Mouse (Mus musculus): ENCODE measurements around the gene Atp23.

Gene Atp23

GRCm38 (mm10) chr10:126900821-126901487 lies at the start of gene Atp23:
Gene Atp23, minus strand, starts transcription at chr10:126901355.
- peak; percentile 91 to 93 for DNase-seq

- DNase-seq: no peak
Observed at GRCm38 (mm10) chr10:126950572-126950971, 49.4 kb upstream of the Atp23 start.

- no peak for DNase-seq
Observed at GRCm38 (mm10) chr10:126949824-126950223, 48.7 kb upstream of the Atp23 start.

- no peak for DNase-seq
Observed at GRCm38 (mm10) chr10:126945531-126945930, 44.4 kb upstream of the Atp23 start.

GRCm38 (mm10) chr10:126940949-126941348 lies 39.8 kb upstream of the Atp23 start:
- no peak for DNase-seq

- no peak for DNase-seq
Observed at GRCm38 (mm10) chr10:126935556-126936381, 34.6 kb upstream of the Atp23 start.

GRCm38 (mm10) chr10:126935121-126935520 lies 34.0 kb upstream of the Atp23 start:
- no peak for DNase-seq

- DNase-seq: no peak
Observed at GRCm38 (mm10) chr10:126934561-126934960, 33.4 kb upstream of the Atp23 start.

GRCm38 (mm10) chr10:126931760-126932139 lies 30.6 kb upstream of the Atp23 start:
- DNase-seq: no peak

- no peak for DNase-seq
Observed at GRCm38 (mm10) chr10:126931123-126931759, 30.1 kb upstream of the Atp23 start.

GRCm38 (mm10) chr10:126930270-126931121 lies 29.3 kb upstream of the Atp23 start:
- peak in 1 of 2 experiments; percentile 52 for DNase-seq

GRCm38 (mm10) chr10:126929543-126929942 lies 28.4 kb upstream of the Atp23 start:
- no peak for DNase-seq

GRCm38 (mm10) chr10:126928819-126929206 lies 27.7 kb upstream of the Atp23 start:
- DNase-seq: peak; percentile 80 to 84

- DNase-seq: peak; percentile 89 to 93
Observed at GRCm38 (mm10) chr10:126928011-126928818, 27.1 kb upstream of the Atp23 start.

GRCm38 (mm10) chr10:126927101-126927961 lies 26.2 kb upstream of the Atp23 start:
- DNase-seq: peak in 1 of 2 experiments; percentile 46

- DNase-seq: no peak
Observed at GRCm38 (mm10) chr10:126925391-126925790, 24.2 kb upstream of the Atp23 start.

GRCm38 (mm10) chr10:126924087-126924486 lies 22.9 kb upstream of the Atp23 start:
- DNase-seq: no peak

GRCm38 (mm10) chr10:126920220-126920619 lies 19.1 kb upstream of the Atp23 start:
- DNase-seq: no peak

GRCm38 (mm10) chr10:126919067-126919466 lies 17.9 kb upstream of the Atp23 start:
- peak; percentile 88 to 90 for DNase-seq

- no peak for DNase-seq
Observed at GRCm38 (mm10) chr10:126914288-126914687, 13.1 kb upstream of the Atp23 start.

GRCm38 (mm10) chr10:126911479-126911878 lies 10.3 kb upstream of the Atp23 start:
- DNase-seq: no peak

All from lung, adult 18-20 months (tissue).